Mouse (Mus musculus) CH12.LX (cell line): ENCODE data around the gene Rb1.

Source experiments
- CTCF ChIP-seq, 2 experiments: IDR thresholded peaks in 1 of 2; conservative IDR thresholded peaks in 1 of 2; 2 replicates each; pipeline ENCODE4 v1.5.1; 2011 to 2012; ENCODE audit warnings: low read depth in 2 of 2, low read length in 2 of 2, improper control_type of control experiment in 1 of 2, inconsistent platforms in 1 of 2, mild to moderate bottlenecking in 1 of 2, moderate library complexity in 1 of 2
- E2F4 ChIP-seq: IDR thresholded peaks from 2 replicates; pipeline ENCODE4 v1.6.1; 2011; ENCODE audit warnings: low read depth, low read length, improper control_type of control experiment; ENCODE audit not compliant: insufficient replicate concordance
- EP300 ChIP-seq: IDR thresholded peaks from 2 replicates; pipeline ENCODE4 v1.6.1; 2011; ENCODE audit warnings: low read length, improper control_type of control experiment
- HCFC1 ChIP-seq: IDR thresholded peaks from 2 replicates; pipeline ENCODE4 v1.6.1; 2012; ENCODE audit warnings: low read depth, mild to moderate bottlenecking, inconsistent platforms, low read length, improper control_type of control experiment
- JUN ChIP-seq: IDR thresholded peaks from 2 replicates; pipeline ENCODE4 v1.6.1; 2011; ENCODE audit warnings: low read depth, mild to moderate bottlenecking, low read length, improper control_type of control experiment, moderate library complexity; ENCODE audit not compliant: insufficient read depth
- POLR2A ChIP-seq: IDR thresholded peaks from 2 replicates; pipeline ENCODE4 v1.6.1; 2011; ENCODE audit warnings: low read depth, mild to moderate bottlenecking, improper control_type of control experiment, low read length
- POLR2AphosphoS2 ChIP-seq: IDR thresholded peaks from 2 replicates; pipeline ENCODE4 v1.6.1; 2011; ENCODE audit warnings: low read depth, low read length, improper control_type of control experiment
- USF2 ChIP-seq: conservative IDR thresholded peaks from 2 replicates; pipeline ENCODE4 v1.6.1; 2011; ENCODE audit warnings: low read depth, low read length, improper control_type of control experiment

- TF ChIP-seq EP300 (peak; percentile 31; the same call in 1 of the 2 replicates), E2F4 (no peak), POLR2AphosphoS2 (no peak), CTCF (conservative IDR thresholded peaks at IDR 0.05 in 1 of 2, IDR thresholded peaks at IDR 0.05 in 1 of 2; ENCODE audit: low read depth in 2 of 2, low read length in 2 of 2) (no peak), USF2 (no peak), POLR2A (no peak), JUN (no peak), HCFC1 (no peak)
These were observed 138.7 kb downstream of the Rb1 start for GRCm38 (mm10) chr14:73186875-73187274.
